17 mouse cellular contexts compared by ENCODE assay signal in the genomic region with DNA sequence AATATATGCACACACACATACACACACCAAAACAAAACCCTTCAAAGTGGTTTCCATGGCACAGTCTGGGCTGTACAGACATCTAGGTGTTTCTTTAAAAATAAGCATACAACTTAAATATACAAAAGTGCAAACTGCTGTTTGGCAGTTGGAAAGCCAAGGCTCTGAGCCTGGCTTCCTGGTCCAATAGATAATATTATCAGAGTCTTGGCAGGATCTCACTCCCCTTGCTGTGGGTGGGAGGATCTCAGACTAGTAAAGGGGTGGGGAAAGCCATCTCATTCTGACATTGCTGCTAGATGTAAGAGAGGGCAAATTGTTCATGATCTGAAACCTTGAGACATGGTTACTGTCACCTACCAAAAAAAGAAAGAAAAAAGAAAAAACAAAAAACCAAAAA. TPM values are rescaled to one million over a fixed set of nuclear protein-coding genes. Genes with fewer than 3 reads are reported as not detected.
DNase-seq lines count a peak whose midpoint lies in the region; ATAC-seq lines count a peak whose summit lies in the region.
"Had no signal": no experiment of that assay in that cellular context is flagged by ENCODE, and none has a peak within 500 bp of the region (broad histone marks: within the 10 kb centered on the region; RNA-seq: fewer than 3 reads in every experiment).

No protein-coding gene starts in this region.

- H3K36me3 ChIP-seq in heart, embryonic 12.5 days, result no peaks in the 10 kb centered on the region
- H3K36me3 ChIP-seq in liver, embryonic 15.5 days (replicated peaks), result no peaks in the 10 kb centered on the region
- H3K36me3 ChIP-seq: forebrain, embryonic 10.5 days; midbrain, embryonic 10.5 days had no signal

- intact Hi-C loops in heart, postnatal 10 days (cut with DNase I), result loop anchor here (5.0 kb wide), 2 partner anchors 78 to 1363 kb away; a partner anchor contains a TSS

- H3K4me2 ChIP-seq in heart, embryonic 12.5 days, result no peak overlapping the region
- peak overlapping the region; percentile 59 for H3K4me2 ChIP-seq in liver, embryonic 15.5 days

- 0 out of 2 replicates have a peak, but pooled peaks cover 3% of the 10 kb centered on the region for H3K4me1 ChIP-seq in heart, embryonic 12.5 days (replicated peaks)
- H3K4me1 ChIP-seq in liver, embryonic 15.5 days (replicated peaks), result peaks cover 58% of the 10 kb centered on the region
- H3K4me1 ChIP-seq: forebrain, embryonic 10.5 days; midbrain, embryonic 10.5 days had no signal

- no peak overlapping the region for H3K9ac ChIP-seq in heart, embryonic 12.5 days
- H3K9ac ChIP-seq in liver, embryonic 15.5 days, result peak overlapping the region; percentile 68

- peak overlapping the region; percentile 75 for H3K27ac ChIP-seq in heart, embryonic 12.5 days (ENCODE audit: poor library complexity, severe bottlenecking)
- peak overlapping the region; percentile 99 for H3K27ac ChIP-seq in liver, embryonic 15.5 days (replicated peaks)
- H3K27ac ChIP-seq: forebrain, embryonic 10.5 days; midbrain, embryonic 10.5 days had no signal

- no peak for DNase-seq in heart, postnatal 10 days
- peak; percentile 55 for DNase-seq in 416B (ENCODE audit: low read depth)
- DNase-seq in urinary bladder, postnatal 10 days (ENCODE audit: low spot score), result no peak
- no peak for DNase-seq in gastrocnemius, postnatal 4 days (ENCODE audit: low spot score in 2 of 2)
- no peak for DNase-seq in MN1 (ENCODE audit: low spot score)
- DNase-seq: adrenal gland, postnatal 36 days; cerebellum, adult 8-10 months had no signal

- no peak overlapping the region for H3K4me3 ChIP-seq in heart, embryonic 12.5 days
- H3K4me3 ChIP-seq in liver, embryonic 15.5 days (replicated peaks), result peak overlapping the region; percentile 32; the same call in 1 of the 2 replicates
- H3K4me3 ChIP-seq: forebrain, embryonic 10.5 days; midbrain, embryonic 10.5 days had no signal

- no peaks in the 10 kb centered on the region for H3K27me3 ChIP-seq in heart, embryonic 12.5 days (replicated peaks)
- no peaks in the 10 kb centered on the region for H3K27me3 ChIP-seq in liver, embryonic 15.5 days

- peak; percentile 92 for ATAC-seq in heart, embryonic 12.5 days (ENCODE audit: insufficient number of reproducible peaks, low FRiP score)
- peak; percentile 89 for ATAC-seq in common myeloid progenitor, adult 5-6 weeks (replicated peaks; ENCODE audit: low read depth, poor library complexity, severe bottlenecking)
- peak; percentile 87 for ATAC-seq in liver, embryonic 15.5 days (ENCODE audit: insufficient read depth)

- no peaks in the 10 kb centered on the region for H3K9me3 ChIP-seq in heart, embryonic 12.5 days (replicated peaks)
- no peaks in the 10 kb centered on the region for H3K9me3 ChIP-seq in liver, embryonic 15.5 days (replicated peaks)
- H3K9me3 ChIP-seq: forebrain, embryonic 10.5 days; midbrain, embryonic 10.5 days had no signal

RNA-seq across cellular contexts. Expression of a gene that starts 15.4 kb away (rescaled TPM):
- not detected in 2 replicates for polyA plus RNA-seq in heart, embryonic 12.5 days (2016; fragmentation: Nextera tagmentation; extraction: Ambion mirVana)
- total RNA-seq in heart, postnatal 10 days (2021), result not detected
- total RNA-seq in common myeloid progenitor, adult 5-6 weeks (2017), result not detected in 2 replicates
- 0.13 TPM in 1 of 2 replicates, not detected in the other for polyA plus RNA-seq in liver, embryonic 15.5 days (2015; fragmentation: Nextera tagmentation; extraction: Ambion mirVana)
- total RNA-seq in gastrocnemius, postnatal 4 days (2021), result not detected
- total RNA-seq: adrenal gland, postnatal 36 days; left cerebral cortex, adult 18-20 months; liver, adult 2 months had no signal
- polyA plus RNA-seq: forebrain, embryonic 10.5 days; heart, embryonic 14.5 days; large intestine, adult 2 months; liver, adult 2 months; midbrain, embryonic 10.5 days; testis, adult 2 months had no signal

RNA-seq across cellular contexts. Expression of a gene that starts 17.7 kb away (rescaled TPM):
- 31,254 and 35,001 TPM in 2 replicates for polyA plus RNA-seq in heart, embryonic 12.5 days (2016; fragmentation: Nextera tagmentation; extraction: Ambion mirVana)
- total RNA-seq in heart, postnatal 10 days (2021), result not detected
- 2.9 TPM in 1 of 2 replicates, not detected in the other for total RNA-seq in common myeloid progenitor, adult 5-6 weeks (2017)
- polyA plus RNA-seq in liver, embryonic 15.5 days (2015; fragmentation: Nextera tagmentation; extraction: Ambion mirVana), result 304 and 542 TPM in 2 replicates
- not detected for total RNA-seq in gastrocnemius, postnatal 4 days (2021)
- total RNA-seq: adrenal gland, postnatal 36 days; left cerebral cortex, adult 18-20 months; liver, adult 2 months had no signal
- polyA plus RNA-seq: large intestine, adult 2 months; liver, adult 2 months had no signal

RNA-seq across cellular contexts. Expression of a gene that starts 23.6 kb away (rescaled TPM):
- polyA plus RNA-seq in heart, embryonic 12.5 days (2016; fragmentation: Nextera tagmentation; extraction: Ambion mirVana), result not detected in 2 replicates
- not detected for total RNA-seq in heart, postnatal 10 days (2021)
- not detected in 2 replicates for total RNA-seq in common myeloid progenitor, adult 5-6 weeks (2017)
- polyA plus RNA-seq in liver, embryonic 15.5 days (2015; fragmentation: Nextera tagmentation; extraction: Ambion mirVana), result not detected in 2 replicates
- total RNA-seq in gastrocnemius, postnatal 4 days (2021), result not detected
- total RNA-seq: adrenal gland, postnatal 36 days; left cerebral cortex, adult 18-20 months; liver, adult 2 months had no signal
- polyA plus RNA-seq: forebrain, embryonic 10.5 days; heart, embryonic 14.5 days; large intestine, adult 2 months; liver, adult 2 months; midbrain, embryonic 10.5 days; testis, adult 2 months had no signal

RNA-seq across cellular contexts. Expression of a gene that starts 27.7 kb away (rescaled TPM):
- polyA plus RNA-seq in heart, embryonic 12.5 days (2016; fragmentation: Nextera tagmentation; extraction: Ambion mirVana), result 2,015 and 2,280 TPM in 2 replicates
- total RNA-seq in heart, postnatal 10 days (2021), result not detected
- not detected in 2 replicates for total RNA-seq in common myeloid progenitor, adult 5-6 weeks (2017)
- polyA plus RNA-seq in liver, embryonic 15.5 days (2015; fragmentation: Nextera tagmentation; extraction: Ambion mirVana), result 44.8 and 64.6 TPM in 2 replicates
- not detected for total RNA-seq in gastrocnemius, postnatal 4 days (2021)
- total RNA-seq: adrenal gland, postnatal 36 days; left cerebral cortex, adult 18-20 months; liver, adult 2 months had no signal
- polyA plus RNA-seq: large intestine, adult 2 months; liver, adult 2 months; testis, adult 2 months had no signal

RNA-seq across cellular contexts. Expression of a gene that starts 30.3 kb away (rescaled TPM):
- polyA plus RNA-seq in heart, embryonic 12.5 days (2016; fragmentation: Nextera tagmentation; extraction: Ambion mirVana), result 0.50 and 0.56 TPM in 2 replicates
- not detected for total RNA-seq in heart, postnatal 10 days (2021)
- total RNA-seq in common myeloid progenitor, adult 5-6 weeks (2017), result not detected in 2 replicates
- polyA plus RNA-seq in liver, embryonic 15.5 days (2015; fragmentation: Nextera tagmentation; extraction: Ambion mirVana), result not detected in 2 replicates
- not detected for total RNA-seq in gastrocnemius, postnatal 4 days (2021)
- total RNA-seq: adrenal gland, postnatal 36 days; left cerebral cortex, adult 18-20 months; liver, adult 2 months had no signal
- polyA plus RNA-seq: heart, embryonic 14.5 days; large intestine, adult 2 months; liver, adult 2 months; testis, adult 2 months had no signal
